Mouse (Mus musculus) ES-E14 (cell line): ENCODE results near the gene Dync1li1. TPM values are rescaled to one million over a fixed set of nuclear protein-coding genes. Genes with fewer than 3 reads are reported as not detected.
A peak's percentile ranks its signal among the peaks of the same experiment; 100 is the strongest.

ENCODE experiments used
- DNase-seq: peaks from one replicate; pipeline ENCODE4 v3.0.0-alpha.2; 2013; ENCODE audit warnings: low read depth, low spot score
- H3K27ac ChIP-seq: 2 replicates; pipeline ENCODE4 v1.5.1; 2012; ENCODE audit warnings: low read depth, mild to moderate bottlenecking, low read length, moderate library complexity, mixed read lengths; ENCODE audit not compliant: poor library complexity, insufficient read depth, severe bottlenecking
- H3K36me3 ChIP-seq: 2 replicates; pipeline ENCODE4 v1.6.1; 2012; ENCODE audit warnings: mild to moderate bottlenecking, low read length, moderate library complexity, mixed read lengths; ENCODE audit not compliant: control insufficient read depth, poor library complexity, insufficient read depth, severe bottlenecking
- H3K4me1 ChIP-seq, 2 experiments: fragments of 150-350 bp in 1 of 2; sonication (generic) in 1 of 2; 2 replicates each; pipeline ENCODE4 v1.6.1; 2012; ENCODE audit warnings: low read length in 2 of 2, mild to moderate bottlenecking in 1 of 2, mixed read lengths in 1 of 2; ENCODE audit not compliant: control insufficient read depth in 2 of 2, insufficient read depth in 2 of 2, poor library complexity in 1 of 2
- H3K4me3 ChIP-seq, 2 experiments: fragments of 150-350 bp in 1 of 2; sonication (generic) in 1 of 2; 2 replicates each; pipeline ENCODE4 v1.5.1; 2012; ENCODE audit warnings: low read length in 2 of 2, low read depth in 1 of 2, mild to moderate bottlenecking in 1 of 2, mixed read lengths in 1 of 2; ENCODE audit not compliant: insufficient read depth in 1 of 2, poor library complexity in 1 of 2, severe bottlenecking in 1 of 2
- H3K9ac ChIP-seq: 2 replicates; pipeline ENCODE4 v1.6.1; 2012; ENCODE audit warnings: low read depth, mild to moderate bottlenecking, low read length, mixed read lengths; ENCODE audit not compliant: poor library complexity, insufficient read depth, severe bottlenecking
- H3K9me3 ChIP-seq: fragments of 150-350 bp; sonication (generic); 2 replicates; pipeline ENCODE4 v1.6.1; 2012; ENCODE audit warnings: low read depth, mild to moderate bottlenecking, low read length; ENCODE audit not compliant: control insufficient read depth, insufficient read depth
- CHD2 ChIP-seq: IDR thresholded peaks from 2 replicates; pipeline ENCODE4 v1.6.1; 2014; ENCODE audit warnings: mild to moderate bottlenecking, low read depth, low read length, inconsistent platforms
- HCFC1 ChIP-seq: IDR thresholded peaks from 2 replicates; pipeline ENCODE4 v1.6.1; 2012; ENCODE audit warnings: low read length, inconsistent platforms, borderline replicate concordance; ENCODE audit not compliant: insufficient read depth
- MAFK ChIP-seq: IDR thresholded peaks from 2 replicates; pipeline ENCODE4 v1.6.1; 2014; ENCODE audit warnings: mild to moderate bottlenecking, low read depth, low read length, inconsistent platforms; ENCODE audit not compliant: insufficient read depth
- ZC3H11A ChIP-seq: IDR thresholded peaks from 2 replicates; pipeline ENCODE4 v1.6.1; 2012; ENCODE audit warnings: low read depth, mild to moderate bottlenecking, inconsistent platforms, low read length, borderline replicate concordance
- ZNF384 ChIP-seq: IDR thresholded peaks from 2 replicates; pipeline ENCODE4 v1.6.1; 2012; ENCODE audit warnings: low read depth, low read length, inconsistent platforms
- in situ Hi-C, 2 experiments: fragments of 600-800 bp; cut with MboI; formaldehyde crosslinking; loops; one replicate each; pipeline ENCODE4 v1.15.1; 2025; ENCODE audit warnings: low sequenced_read_pairs in 2 of 2, inconsistent platforms in 1 of 2; ENCODE audit not compliant: unreplicated experiment in 2 of 2
- total RNA-seq: library from RNA; depleted of rRNA; stranded (reverse); fragments of 300-350 nt; gene quantifications from 2 replicates; pipeline ENCODE4 v1.2.3, GENCODE M21; 2012

The Dync1li1 gene
- total RNA-seq, 1 experiment, result 63.8 TPM

- in situ Hi-C loops, result no loop called here
- no peak overlapping the region for H3K9ac ChIP-seq
- H3K4me3 ChIP-seq, result no peak overlapping the region
- H3K27ac ChIP-seq, result peak overlapping the region; percentile 46; the same call in 1 of the 2 replicates
- H3K36me3 ChIP-seq, result peaks cover 17% of the 10 kb centered on the region; the same call in 1 of the 2 replicates
- no peaks in the 10 kb centered on the region for H3K9me3 ChIP-seq
- peaks cover 0 to 8% of the 10 kb centered on the region in 2 experiments; a peak in 2 of 4 replicates for H3K4me1 ChIP-seq
- DNase-seq, result no peak
- TF ChIP-seq HCFC1 (no peak), MAFK (no peak), CHD2 (no peak), ZNF384 (no peak), ZC3H11A (no peak)
Measured at GRCm38 (mm10) chr9:114758272-114758671, 69.7 kb downstream of the Dync1li1 start.

- TF ChIP-seq ZC3H11A (no peak), ZNF384 (no peak), MAFK (no peak), HCFC1 (no peak), CHD2 (no peak)
- Histone ChIP-seq H3K4me3 (no peak overlapping the region), H3K9me3 (no peaks in the 10 kb centered on the region), H3K36me3 (peaks cover 17% of the 10 kb centered on the region; the same call in 1 of the 2 replicates), H3K9ac (no peak overlapping the region; the same call in 1 of the 2 replicates), H3K27ac (peak overlapping the region; percentile 46; the same call in 1 of the 2 replicates), H3K4me1 (peaks cover 0 to 8% of the 10 kb centered on the region in 2 experiments; a peak in 2 of 4 replicates)
- no peak for DNase-seq
- in situ Hi-C loops, result no loop called here
Measured at GRCm38 (mm10) chr9:114758801-114759200, 70.2 kb downstream of the Dync1li1 start.

- Histone ChIP-seq H3K4me3 (no peak overlapping the region), H3K9ac (no peak overlapping the region), H3K4me1 (peaks cover 0 to 8% of the 10 kb centered on the region in 2 experiments; a peak in 2 of 4 replicates), H3K27ac (no peak overlapping the region), H3K9me3 (no peaks in the 10 kb centered on the region), H3K36me3 (peaks cover 17% of the 10 kb centered on the region; the same call in 1 of the 2 replicates)
- in situ Hi-C loops, result no loop called here
- TF ChIP-seq ZC3H11A (no peak), MAFK (no peak), CHD2 (no peak), ZNF384 (no peak), HCFC1 (no peak)
- no peak for DNase-seq
Measured at GRCm38 (mm10) chr9:114759886-114760285, 71.3 kb downstream of the Dync1li1 start.

GRCm38 (mm10) chr9:114760353-114760752 lies 71.8 kb downstream of the Dync1li1 start:
- Histone ChIP-seq H3K27ac (no peak overlapping the region), H3K9me3 (no peaks in the 10 kb centered on the region), H3K36me3 (peaks cover 17% of the 10 kb centered on the region; the same call in 1 of the 2 replicates), H3K4me3 (no peak overlapping the region), H3K9ac (no peak overlapping the region), H3K4me1 (peaks cover 0 to 8% of the 10 kb centered on the region in 2 experiments; a peak in 2 of 4 replicates)
- DNase-seq, result no peak
- in situ Hi-C loops, result no loop called here
- TF ChIP-seq HCFC1 (no peak), CHD2 (no peak), ZC3H11A (no peak), MAFK (no peak), ZNF384 (no peak)

- in situ Hi-C loops, result no loop called here
- DNase-seq, result no peak
- H3K4me3 ChIP-seq, result no peak overlapping the region
- H3K27ac ChIP-seq, result no peak overlapping the region
- no peaks in the 10 kb centered on the region for H3K9me3 ChIP-seq
- no peak overlapping the region for H3K9ac ChIP-seq
- H3K36me3 ChIP-seq, result peaks cover 13% of the 10 kb centered on the region; the same call in 1 of the 2 replicates
- H3K4me1 ChIP-seq, result peaks cover 0 to 8% of the 10 kb centered on the region in 2 experiments; a peak in 2 of 4 replicates
- TF ChIP-seq CHD2, result no peak
- TF ChIP-seq HCFC1, result no peak
Measured at GRCm38 (mm10) chr9:114761848-114762247, 73.3 kb downstream of the Dync1li1 start.
